Mouse (Mus musculus): ENCODE data around the gene Nmt2.

Nmt2 gene

GRCm38 (mm10) chr2:3326547-3326946, 42.5 kb downstream of the Nmt2 start:
- in situ Hi-C loops (cut with MboI; ENCODE audit: low sequenced_read_pairs): no loop called here

- in situ Hi-C loops (cut with MboI; ENCODE audit: low sequenced_read_pairs): no loop called here
These were observed 43.3 kb downstream of the Nmt2 start for GRCm38 (mm10) chr2:3327351-3327750.

- in situ Hi-C loops (cut with MboI; ENCODE audit: low sequenced_read_pairs): no loop called here
These were observed 47.2 kb downstream of the Nmt2 start for GRCm38 (mm10) chr2:3331071-3331703.

GRCm38 (mm10) chr2:3332056-3332455, 48.0 kb downstream of the Nmt2 start:
- in situ Hi-C loops (cut with MboI; ENCODE audit: low sequenced_read_pairs): no loop called here

- in situ Hi-C loops (cut with MboI; ENCODE audit: low sequenced_read_pairs): no loop called here
These were observed 48.7 kb downstream of the Nmt2 start, which contains the start of gene Rpp38 for GRCm38 (mm10) chr2:3332484-3333242. Gene Rpp38, minus strand, starts transcription at chr2:3332643.

GRCm38 (mm10) chr2:3333761-3334160, 49.7 kb downstream of the Nmt2 start:
- in situ Hi-C loops (cut with MboI; ENCODE audit: low sequenced_read_pairs): no loop called here

- in situ Hi-C loops (cut with MboI; ENCODE audit: low sequenced_read_pairs): no loop called here
These were observed 51.7 kb downstream of the Nmt2 start, which contains the start of gene Acbd7 for GRCm38 (mm10) chr2:3335611-3336301. Gene Acbd7, plus strand, starts transcription at chr2:3336168.

GRCm38 (mm10) chr2:3348422-3348821, 64.4 kb downstream of the Nmt2 start:
- in situ Hi-C loops (cut with MboI; ENCODE audit: low sequenced_read_pairs): loop anchor here (10.0 kb wide), 1 partner anchor 446 kb away; no protein-coding TSS in a partner anchor

GRCm38 (mm10) chr2:3348919-3349318, 64.9 kb downstream of the Nmt2 start:
- in situ Hi-C loops (cut with MboI; ENCODE audit: low sequenced_read_pairs): loop anchor here (10.0 kb wide), 1 partner anchor 446 kb away; no protein-coding TSS in a partner anchor

GRCm38 (mm10) chr2:3353160-3353559, 69.1 kb downstream of the Nmt2 start:
- in situ Hi-C loops (cut with MboI; ENCODE audit: low sequenced_read_pairs): no loop called here

GRCm38 (mm10) chr2:3355793-3356192, 71.8 kb downstream of the Nmt2 start:
- in situ Hi-C loops (cut with MboI; ENCODE audit: low sequenced_read_pairs): no loop called here

- in situ Hi-C loops (cut with MboI; ENCODE audit: low sequenced_read_pairs): no loop called here
These were observed 72.3 kb downstream of the Nmt2 start for GRCm38 (mm10) chr2:3356311-3356710.

GRCm38 (mm10) chr2:3357887-3358286, 73.9 kb downstream of the Nmt2 start:
- in situ Hi-C loops (cut with MboI; ENCODE audit: low sequenced_read_pairs): no loop called here

- in situ Hi-C loops (cut with MboI; ENCODE audit: low sequenced_read_pairs): no loop called here
These were observed 77.1 kb downstream of the Nmt2 start for GRCm38 (mm10) chr2:3361067-3361466.

GRCm38 (mm10) chr2:3365127-3365526, 81.1 kb downstream of the Nmt2 start:
- in situ Hi-C loops (cut with MboI; ENCODE audit: low sequenced_read_pairs): no loop called here

Data from CH12F3 (cell line).